Mouse (Mus musculus): ENCODE results near the gene Myo1f. TPM values are rescaled to one million over a fixed set of nuclear protein-coding genes. Genes with fewer than 3 reads are reported as not detected.
"Not testable (repeated sequence)": the region's sequence is repeated elsewhere in the genome, so short reads cannot be mapped to it uniquely, and the experiment has no call there.

Gene Myo1f
- polyA plus RNA-seq, 1 experiment from 2014 or later: 1.9 TPM

DNA sequence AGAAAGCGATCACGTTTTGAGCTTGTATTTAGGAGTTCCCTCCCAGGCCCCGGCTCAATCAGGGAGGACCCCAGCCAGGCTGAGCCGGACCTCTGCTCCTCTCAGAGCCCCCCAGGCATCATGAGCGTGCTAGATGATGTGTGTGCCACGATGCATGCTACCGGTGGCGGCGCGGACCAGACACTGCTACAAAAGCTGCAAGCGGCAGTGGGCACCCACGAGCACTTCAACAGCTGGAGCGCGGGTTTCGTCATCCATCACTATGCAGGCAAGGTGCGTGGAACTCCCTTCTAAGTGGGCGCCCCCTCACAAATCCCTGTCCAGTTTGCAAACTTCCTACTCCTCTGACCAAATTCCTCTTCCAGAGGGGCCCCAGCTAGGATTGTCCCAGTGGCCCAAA, 30.5 kb downstream of the Myo1f start:
- Histone ChIP-seq H3K9ac (replicated peaks) (no peak overlapping the region), H3K4me3 (replicated peaks) (no peak overlapping the region), H3K36me3 (no peaks in the 10 kb centered on the region), H3K9me3 (no peaks in the 10 kb centered on the region), H3K4me2 (no peak overlapping the region), H3K27me3 (no peaks in the 10 kb centered on the region), H3K27ac (no peak overlapping the region), H3K4me1 (replicated peaks) (no peaks in the 10 kb centered on the region)
- 62% methylated on average over 17 of the region's 17 CpGs for WGBS
- no peak for ATAC-seq (ENCODE audit: insufficient number of reproducible peaks, insufficient read depth, low FRiP score, low TSS enrichment, low read depth)

GRCm38 (mm10) chr17:33597271-33597670, 41.8 kb downstream of the Myo1f start:
- no peak overlapping the region for H3K4me2 ChIP-seq

DNA sequence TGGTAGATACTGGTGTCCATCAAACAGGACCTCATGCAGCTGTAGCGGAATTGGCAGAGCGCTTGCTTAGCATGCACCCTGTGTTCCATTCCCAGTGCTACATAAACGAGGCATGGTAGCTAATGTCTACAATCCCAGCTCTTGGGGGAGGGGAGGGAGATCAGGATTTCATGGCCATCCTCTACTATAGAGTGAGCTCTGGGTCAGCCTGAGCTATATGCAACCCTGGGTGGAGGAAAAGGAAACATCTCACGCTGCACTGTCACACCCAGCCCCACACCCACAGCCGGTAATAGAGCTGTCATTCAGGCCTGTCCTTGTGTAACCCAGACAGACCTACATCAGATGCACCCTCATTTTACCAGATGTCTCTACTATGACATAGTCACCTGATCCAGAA, 43.0 kb downstream of the Myo1f start:
- Histone ChIP-seq H3K4me1 (replicated peaks) (no peaks in the 10 kb centered on the region), H3K9ac (replicated peaks) (no peak overlapping the region), H3K9me3 (peaks cover 10% of the 10 kb centered on the region), H3K27me3 (no peaks in the 10 kb centered on the region), H3K4me3 (replicated peaks) (no peak overlapping the region), H3K27ac (no peak overlapping the region), H3K4me2 (no peak overlapping the region), H3K36me3 (no peaks in the 10 kb centered on the region)
- no peak for ATAC-seq (ENCODE audit: insufficient number of reproducible peaks, insufficient read depth, low FRiP score, low TSS enrichment, low read depth)
- WGBS: 92% methylated on average over 5 of the region's 5 CpGs

More at GRCm38 (mm10) chr17:33597271-33597670, 41.8 kb downstream of the Myo1f start:
- Histone ChIP-seq H3K4me1 (replicated peaks) (no peaks in the 10 kb centered on the region), H3K27me3 (no peaks in the 10 kb centered on the region), H3K4me3 (replicated peaks) (no peak overlapping the region), H3K27ac (no peak overlapping the region), H3K36me3 (no peaks in the 10 kb centered on the region), H3K9me3 (peaks cover 10% of the 10 kb centered on the region), H3K9ac (replicated peaks) (no peak overlapping the region)
- ATAC-seq (ENCODE audit: insufficient number of reproducible peaks, insufficient read depth, low FRiP score, low TSS enrichment, low read depth): no peak

- WGBS: 88% methylated on average over 8 of the region's 8 CpGs
These were observed 44.4 kb downstream of the Myo1f start for GRCm38 (mm10) chr17:33599836-33600475.

DNA sequence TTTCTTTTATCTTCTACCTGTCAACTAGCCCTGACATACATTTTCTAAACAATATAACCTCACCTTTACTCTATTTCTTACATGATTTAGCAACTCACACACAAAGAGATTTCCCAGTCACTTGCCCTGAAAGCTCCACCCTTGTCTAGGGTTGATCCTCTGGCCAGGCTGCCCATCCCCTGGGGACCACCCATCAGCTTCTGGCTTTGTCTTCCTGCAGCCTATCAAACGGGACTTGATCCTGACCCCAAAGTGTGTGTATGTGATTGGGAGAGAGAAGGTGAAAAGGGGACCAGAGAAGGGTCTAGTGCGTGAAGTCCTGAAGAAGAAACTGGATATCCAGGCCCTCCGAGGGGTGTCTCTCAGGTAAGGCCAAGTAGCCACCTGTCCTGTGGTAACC, 45.3 kb downstream of the Myo1f start:
- Histone ChIP-seq H3K9ac (replicated peaks) (no peak overlapping the region), H3K36me3 (no peaks in the 10 kb centered on the region), H3K4me3 (replicated peaks) (no peak overlapping the region), H3K4me1 (replicated peaks) (no peaks in the 10 kb centered on the region), H3K27me3 (no peaks in the 10 kb centered on the region), H3K4me2 (no peak overlapping the region), H3K9me3 (peaks cover 10% of the 10 kb centered on the region), H3K27ac (no peak overlapping the region)
- WGBS: 80% methylated on average over 3 of the region's 3 CpGs
- no peak for ATAC-seq (ENCODE audit: insufficient number of reproducible peaks, insufficient read depth, low FRiP score, low TSS enrichment, low read depth)

More at GRCm38 (mm10) chr17:33599836-33600475, 44.4 kb downstream of the Myo1f start:
- Histone ChIP-seq H3K9me3 (peaks cover 10% of the 10 kb centered on the region), H3K27me3 (no peaks in the 10 kb centered on the region), H3K27ac (no peak overlapping the region), H3K4me1 (replicated peaks) (no peaks in the 10 kb centered on the region), H3K36me3 (no peaks in the 10 kb centered on the region), H3K9ac (replicated peaks) (no peak overlapping the region), H3K4me2 (no peak overlapping the region), H3K4me3 (replicated peaks) (no peak overlapping the region)
- ATAC-seq (ENCODE audit: insufficient number of reproducible peaks, insufficient read depth, low FRiP score, low TSS enrichment, low read depth): no peak

DNA sequence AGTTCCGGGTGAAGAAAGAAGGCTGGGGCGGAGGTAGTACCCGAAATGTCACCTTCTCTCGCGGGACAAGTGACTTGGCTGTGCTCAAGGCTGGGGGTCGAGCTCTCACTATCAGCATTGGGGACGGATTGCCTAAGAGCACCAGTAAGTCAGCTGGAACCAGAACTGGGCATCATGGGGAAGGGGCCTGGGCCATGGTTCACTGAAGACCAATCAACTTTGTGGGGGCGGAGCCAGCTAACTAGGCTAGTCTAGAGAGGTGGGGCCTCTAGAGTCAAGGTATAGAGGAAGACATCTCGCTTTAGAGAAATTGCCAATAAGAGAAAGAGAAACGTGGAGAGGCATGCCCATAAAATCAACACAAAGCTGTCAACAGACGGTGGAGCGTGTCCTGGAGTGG, 46.4 kb downstream of the Myo1f start:
- Histone ChIP-seq H3K4me2 (no peak overlapping the region), H3K4me1 (replicated peaks) (no peaks in the 10 kb centered on the region), H3K27ac (no peak overlapping the region), H3K4me3 (replicated peaks) (no peak overlapping the region), H3K9me3 (peaks cover 10% of the 10 kb centered on the region), H3K27me3 (no peaks in the 10 kb centered on the region), H3K9ac (replicated peaks) (no peak overlapping the region), H3K36me3 (no peaks in the 10 kb centered on the region)
- 86% methylated on average over 12 of the region's 12 CpGs for WGBS
- no peak for ATAC-seq (ENCODE audit: insufficient number of reproducible peaks, insufficient read depth, low FRiP score, low TSS enrichment, low read depth)

DNA sequence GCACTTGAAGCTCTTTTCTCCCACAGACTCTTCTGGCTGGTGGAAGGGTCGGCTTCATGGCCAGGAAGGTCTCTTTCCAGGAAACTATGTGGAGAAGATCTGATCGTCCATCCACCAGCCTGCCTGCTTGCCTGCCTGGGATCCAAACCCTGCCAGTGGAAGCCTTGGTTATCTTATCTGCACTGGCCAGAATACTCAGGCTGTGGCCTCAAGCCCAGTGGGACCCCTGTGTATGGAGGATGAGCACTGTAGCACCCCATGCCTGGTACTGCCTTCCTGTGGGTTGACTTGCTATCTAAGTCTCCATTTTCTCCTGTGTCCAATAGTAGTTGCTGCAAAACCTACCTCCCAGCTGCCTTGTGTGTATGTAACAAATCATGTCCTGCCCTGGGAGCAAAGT, 51.8 kb downstream of the Myo1f start:
- H3K9ac ChIP-seq (replicated peaks): no peak overlapping the region
- 79% methylated on average over 2 of the region's 2 CpGs for WGBS
- H3K36me3 ChIP-seq: no peaks in the 10 kb centered on the region
- no peak overlapping the region for H3K27ac ChIP-seq
- no peaks in the 10 kb centered on the region for H3K4me1 ChIP-seq (replicated peaks)
- ATAC-seq (ENCODE audit: insufficient number of reproducible peaks, insufficient read depth, low FRiP score, low TSS enrichment, low read depth): no peak
- H3K4me3 ChIP-seq (replicated peaks): no peak overlapping the region
- H3K27me3 ChIP-seq: no peaks in the 10 kb centered on the region
- no peak overlapping the region for H3K4me2 ChIP-seq
- H3K9me3 ChIP-seq: no peaks in the 10 kb centered on the region

DNA sequence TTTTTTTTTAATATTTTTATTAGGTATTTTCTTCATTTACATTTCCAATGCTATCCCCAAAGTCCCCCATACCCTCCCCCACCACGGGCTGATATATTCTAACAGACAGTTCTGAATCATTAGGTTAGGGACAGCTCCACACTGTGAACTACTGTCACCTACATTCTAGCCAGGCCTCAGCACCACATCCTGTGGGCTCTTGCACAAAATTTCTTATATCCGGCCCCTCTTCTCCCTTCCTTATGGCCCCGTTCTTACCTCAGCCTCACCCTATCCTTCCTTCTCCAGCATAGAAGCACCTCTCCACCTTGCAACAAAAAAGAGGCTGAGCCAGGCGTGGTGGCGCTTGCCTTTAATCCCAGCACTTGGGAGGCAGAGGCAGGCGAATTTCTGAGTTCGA, 55.0 kb downstream of the Myo1f start:
- H3K4me1 ChIP-seq (replicated peaks): no peaks in the 10 kb centered on the region
- H3K27me3 ChIP-seq: no peaks in the 10 kb centered on the region
- no peaks in the 10 kb centered on the region for H3K9me3 ChIP-seq
- 79% methylated on average over 7 of the region's 7 CpGs for WGBS
- no peak overlapping the region for H3K4me3 ChIP-seq (replicated peaks)
- no peak overlapping the region for H3K9ac ChIP-seq (replicated peaks)
- ATAC-seq (ENCODE audit: insufficient number of reproducible peaks, insufficient read depth, low FRiP score, low TSS enrichment, low read depth): no peak
- H3K4me2 ChIP-seq: no peak overlapping the region
- H3K36me3 ChIP-seq: no peaks in the 10 kb centered on the region
- no peak overlapping the region for H3K27ac ChIP-seq

GRCm38 (mm10) chr17:33613726-33614125, 58.2 kb downstream of the Myo1f start:
- not testable (repeated sequence) for ATAC-seq (ENCODE audit: insufficient number of reproducible peaks, insufficient read depth, low FRiP score, low TSS enrichment, low read depth); H3K27me3 ChIP-seq; H3K4me3 ChIP-seq (replicated peaks); H3K27ac ChIP-seq; H3K9me3 ChIP-seq; H3K4me1 ChIP-seq (replicated peaks); H3K36me3 ChIP-seq; H3K4me2 ChIP-seq; H3K9ac ChIP-seq (replicated peaks)
- WGBS: 87% methylated on average over 5 of the region's 5 CpGs

DNA sequence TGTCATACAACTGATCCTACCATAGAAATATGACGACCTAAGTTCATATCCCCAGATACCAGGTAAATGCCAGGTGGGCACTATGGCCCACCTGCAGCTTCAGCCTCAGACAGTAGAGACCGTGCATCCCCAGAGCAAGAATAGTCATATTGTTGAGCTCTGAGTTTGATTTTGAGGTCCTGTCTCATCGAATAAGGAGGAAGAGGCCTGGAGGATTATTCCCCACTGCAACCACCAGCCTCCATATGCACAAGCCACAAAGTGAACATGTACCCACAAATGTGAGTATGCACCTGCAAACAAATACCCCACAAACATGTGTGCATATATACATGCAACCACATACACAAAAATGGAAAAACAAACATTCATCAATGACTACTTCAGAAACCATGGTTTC, 71.8 kb downstream of the Myo1f start:
- H3K4me2 ChIP-seq: no peak overlapping the region
- H3K4me3 ChIP-seq (replicated peaks): no peak overlapping the region
- H3K27ac ChIP-seq: no peak overlapping the region
- H3K9me3 ChIP-seq: no peaks in the 10 kb centered on the region
- H3K4me1 ChIP-seq (replicated peaks): peaks cover 17% of the 10 kb centered on the region
- peaks cover 25% of the 10 kb centered on the region for H3K36me3 ChIP-seq
- no peak overlapping the region for H3K9ac ChIP-seq (replicated peaks)
- ATAC-seq (ENCODE audit: insufficient number of reproducible peaks, insufficient read depth, low FRiP score, low TSS enrichment, low read depth): no peak
- no peaks in the 10 kb centered on the region for H3K27me3 ChIP-seq
- 90% methylated on average over 3 of the region's 3 CpGs for WGBS

DNA sequence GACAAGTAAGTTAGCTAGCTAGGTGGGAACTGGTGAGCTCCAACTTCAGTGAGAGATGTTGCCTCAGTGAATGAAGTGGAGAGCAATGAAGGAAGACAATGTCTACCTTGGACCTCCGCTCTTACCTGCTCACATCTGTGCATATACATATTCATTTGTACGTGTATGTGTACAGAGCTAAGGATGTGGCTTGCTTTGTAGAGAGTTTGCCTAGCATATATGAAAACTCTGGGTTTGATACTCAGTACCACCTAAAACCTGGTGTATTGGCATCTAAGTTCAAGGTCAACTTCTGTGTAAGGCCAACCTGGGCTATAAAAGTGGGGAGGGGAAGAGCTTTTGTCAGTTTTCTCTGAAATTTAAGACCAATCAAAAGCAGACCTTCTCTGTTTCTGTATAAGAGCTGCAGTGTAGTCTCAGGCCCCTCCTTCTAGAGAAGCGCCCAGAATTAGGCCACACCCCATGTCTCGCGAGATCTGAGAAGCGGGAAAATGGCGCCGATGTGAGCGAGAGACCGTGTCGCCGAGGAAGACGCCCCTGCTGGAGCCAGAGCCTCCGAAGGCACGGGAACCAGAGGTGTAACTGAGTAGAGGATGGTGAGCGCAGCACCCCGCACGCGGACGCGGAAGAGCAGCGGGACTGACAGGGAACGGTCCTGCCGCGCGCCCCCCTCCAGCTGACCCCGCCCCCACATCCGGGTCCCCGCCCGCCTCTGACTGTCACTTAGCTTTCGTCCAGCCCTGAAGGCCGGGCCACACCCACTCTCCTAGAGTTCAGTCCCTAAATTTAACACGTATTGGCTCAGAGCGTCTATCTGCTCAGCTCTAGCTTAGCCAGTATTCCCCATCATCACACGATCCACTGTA, 73.3 kb downstream of the Myo1f start, which contains the start of gene Zfp414:
Gene Zfp414 (plus strand): TSS at position 470 of the 866 bp plus-strand sequence.
- peak within 1 kb of the TSS; percentile 71 for H3K4me2 ChIP-seq
- peak; percentile 93 for ATAC-seq (ENCODE audit: insufficient number of reproducible peaks, insufficient read depth, low FRiP score, low TSS enrichment, low read depth)
- peaks cover 17% of the 10 kb centered on the region for H3K4me1 ChIP-seq (replicated peaks)
- peak within 1 kb of the TSS; percentile 96 for H3K27ac ChIP-seq
- no peaks in the 10 kb centered on the region for H3K27me3 ChIP-seq
- H3K4me3 ChIP-seq (replicated peaks): peak within 1 kb of the TSS; percentile 53
- H3K9ac ChIP-seq (replicated peaks): peak within 1 kb of the TSS; percentile 68
- peaks cover 37% of the 10 kb centered on the region for H3K36me3 ChIP-seq
- 4% methylated on average over 35 of the region's 35 CpGs for WGBS
- no peaks in the 10 kb centered on the region for H3K9me3 ChIP-seq

All from limb, embryonic 12.5 days (tissue).